Mouse (Mus musculus) liver, postnatal 0 days (tissue): ENCODE results near the gene Syne3.

Experiments used
- CTCF ChIP-seq: sonication (generic); IDR thresholded peaks from 2 replicates; pipeline ENCODE4 v1.5.1; 2016; ENCODE audit warnings: antibody characterized with exemption, low read depth
- EP300 ChIP-seq: IDR thresholded peaks from 2 replicates; pipeline ENCODE4 v1.6.1; 2016; ENCODE audit warnings: antibody characterized with exemption, low read depth, mild to moderate bottlenecking

GRCm38 (mm10) chr12:104938935-104939334 lies 70.7 kb downstream of the Syne3 start:
- TF ChIP-seq CTCF (0 out of 2 replicates have a peak, but pooled peaks have one; percentile 15), EP300 (no peak)
